Mouse (Mus musculus): ENCODE results near the gene Speg. TPM values are rescaled to one million over a fixed set of nuclear protein-coding genes. Genes with fewer than 3 reads are reported as not detected.

The Speg gene
- total RNA-seq, 1 experiment = 31.2 TPM

DNA sequence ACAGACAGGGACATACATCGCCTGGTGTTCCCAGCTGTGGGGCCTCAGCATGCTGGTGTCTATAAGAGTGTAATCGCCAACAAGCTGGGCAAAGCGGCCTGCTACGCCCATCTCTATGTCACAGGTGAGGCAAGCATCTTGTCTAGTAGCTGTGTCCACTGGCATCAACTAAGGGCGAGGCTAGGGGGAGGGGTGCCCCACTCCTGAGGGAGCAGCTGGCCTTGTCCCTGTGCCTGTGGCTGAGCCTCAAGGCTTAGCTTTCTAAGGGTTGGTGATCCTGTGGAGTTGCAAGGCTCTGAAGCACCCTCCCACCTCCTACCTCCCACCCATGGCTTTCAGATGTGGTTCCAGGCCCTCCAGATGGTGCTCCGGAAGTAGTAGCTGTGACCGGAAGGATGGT, 34.9 kb downstream of the Speg start:
- no peak for TF ChIP-seq ZC3H11A (IDR thresholded peaks at IDR 0.05; ENCODE audit: borderline replicate concordance, low read depth, low read length)
- TF ChIP-seq HCFC1 (IDR thresholded peaks at IDR 0.05; ENCODE audit: borderline replicate concordance, insufficient read depth, low read length) = no peak
- TF ChIP-seq MAFK (IDR thresholded peaks at IDR 0.05; ENCODE audit: insufficient read depth, low read depth, low read length) = no peak
- no peak for TF ChIP-seq ZNF384 (IDR thresholded peaks at IDR 0.05; ENCODE audit: low read depth, low read length)
- TF ChIP-seq CHD2 (IDR thresholded peaks at IDR 0.05; ENCODE audit: low read depth, low read length) = no peak
- H3K9me3 ChIP-seq (ENCODE audit: control insufficient read depth, insufficient read depth, low read depth, low read length) = no peaks in the 10 kb centered on the region
- H3K27ac ChIP-seq (ENCODE audit: insufficient read depth, low read depth, low read length, poor library complexity, severe bottlenecking) = no peak overlapping the region
- H3K4me3 ChIP-seq (ENCODE audit: insufficient read depth in 1 of 2, low read depth in 1 of 2, low read length in 2 of 2, poor library complexity in 1 of 2, severe bottlenecking in 1 of 2) = no peak overlapping the region
- no peak for DNase-seq (ENCODE audit: low read depth, low spot score)
- in situ Hi-C loops (cut with MboI; ENCODE audit: low sequenced_read_pairs in 2 of 2, unreplicated experiment in 2 of 2) = no loop called here
- peaks cover 0 to 6% of the 10 kb centered on the region in 2 experiments; a peak in 1 of 4 replicates for H3K4me1 ChIP-seq (ENCODE audit: control insufficient read depth in 2 of 2, insufficient read depth in 2 of 2, low read length in 2 of 2, poor library complexity in 1 of 2)
- H3K36me3 ChIP-seq (ENCODE audit: control insufficient read depth, insufficient read depth, low read length, poor library complexity, severe bottlenecking) = no peaks in the 10 kb centered on the region
- no peak overlapping the region for H3K9ac ChIP-seq (ENCODE audit: insufficient read depth, low read depth, low read length, poor library complexity, severe bottlenecking)

DNA sequence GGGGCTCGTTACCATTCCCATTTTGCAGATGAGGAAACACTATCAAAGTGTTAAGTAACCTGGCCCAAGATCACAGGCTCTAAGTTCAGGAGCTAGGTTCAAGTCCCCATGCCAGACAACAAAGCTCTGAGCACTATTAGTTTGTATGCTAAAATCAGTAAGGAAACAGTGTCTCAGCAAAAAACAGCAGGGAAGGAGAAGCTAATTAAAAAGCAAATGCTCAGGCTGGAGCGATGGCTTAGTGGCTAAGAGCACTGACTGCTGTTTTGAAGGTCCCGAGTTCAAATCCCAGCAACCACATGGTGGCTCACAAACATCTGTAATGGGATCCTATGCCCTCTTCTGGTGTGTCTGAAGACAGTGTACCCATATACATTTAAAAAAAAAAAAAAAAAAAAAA, 37.1 kb downstream of the Speg start:
- H3K9ac ChIP-seq (ENCODE audit: insufficient read depth, low read depth, low read length, poor library complexity, severe bottlenecking) = no peak overlapping the region
- in situ Hi-C loops (cut with MboI; ENCODE audit: low sequenced_read_pairs in 2 of 2, unreplicated experiment in 2 of 2) = no loop called here
- no peaks in the 10 kb centered on the region for H3K36me3 ChIP-seq (ENCODE audit: control insufficient read depth, insufficient read depth, low read length, poor library complexity, severe bottlenecking)
- DNase-seq (ENCODE audit: low read depth, low spot score) = no peak
- H3K9me3 ChIP-seq (ENCODE audit: control insufficient read depth, insufficient read depth, low read depth, low read length) = no peaks in the 10 kb centered on the region
- H3K4me3 ChIP-seq (ENCODE audit: insufficient read depth in 1 of 2, low read depth in 1 of 2, low read length in 2 of 2, poor library complexity in 1 of 2, severe bottlenecking in 1 of 2) = no peak overlapping the region
- H3K4me1 ChIP-seq (ENCODE audit: control insufficient read depth in 2 of 2, insufficient read depth in 2 of 2, low read length in 2 of 2, poor library complexity in 1 of 2) = peaks cover 0 to 6% of the 10 kb centered on the region in 2 experiments; a peak in 1 of 4 replicates
- TF ChIP-seq MAFK (IDR thresholded peaks at IDR 0.05; ENCODE audit: insufficient read depth, low read depth, low read length) (no peak), HCFC1 (IDR thresholded peaks at IDR 0.05; ENCODE audit: borderline replicate concordance, insufficient read depth, low read length) (no peak), ZNF384 (IDR thresholded peaks at IDR 0.05; ENCODE audit: low read depth, low read length) (peak; percentile 21; the same call in 1 of the 2 replicates)
- no peak overlapping the region for H3K27ac ChIP-seq (ENCODE audit: insufficient read depth, low read depth, low read length, poor library complexity, severe bottlenecking)

DNA sequence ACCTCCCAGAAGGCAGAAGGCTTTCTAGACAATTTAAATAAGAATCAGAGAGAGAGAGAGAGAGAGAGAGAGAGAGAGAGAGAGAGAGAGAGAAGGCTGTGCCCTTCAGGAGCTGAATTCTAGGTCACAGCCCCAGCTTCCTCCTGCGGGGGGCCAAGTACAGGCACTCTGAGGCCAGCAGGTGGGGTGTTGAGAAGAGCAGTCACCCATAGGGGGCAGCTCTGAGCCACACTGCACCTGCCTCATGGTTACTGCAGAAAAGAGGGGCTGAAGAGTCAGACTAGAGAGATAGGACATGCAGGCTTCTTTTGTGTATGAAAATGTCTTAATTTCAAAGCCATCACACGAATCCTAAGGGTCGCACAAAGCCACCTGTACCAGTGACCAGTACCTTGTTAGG, 38.7 kb downstream of the Speg start:
- in situ Hi-C loops (cut with MboI; ENCODE audit: low sequenced_read_pairs in 2 of 2, unreplicated experiment in 2 of 2) = no loop called here
- Histone ChIP-seq H3K4me3 (ENCODE audit: insufficient read depth in 1 of 2, low read depth in 1 of 2, low read length in 2 of 2, poor library complexity in 1 of 2, severe bottlenecking in 1 of 2) (no peak overlapping the region), H3K4me1 (ENCODE audit: control insufficient read depth in 2 of 2, insufficient read depth in 2 of 2, low read length in 2 of 2, poor library complexity in 1 of 2) (peaks cover 0 to 6% of the 10 kb centered on the region in 2 experiments; a peak in 1 of 4 replicates), H3K27ac (ENCODE audit: insufficient read depth, low read depth, low read length, poor library complexity, severe bottlenecking) (no peak overlapping the region), H3K9ac (ENCODE audit: insufficient read depth, low read depth, low read length, poor library complexity, severe bottlenecking) (no peak overlapping the region), H3K9me3 (ENCODE audit: control insufficient read depth, insufficient read depth, low read depth, low read length) (no peaks in the 10 kb centered on the region), H3K36me3 (ENCODE audit: control insufficient read depth, insufficient read depth, low read length, poor library complexity, severe bottlenecking) (no peaks in the 10 kb centered on the region)
- no peak for TF ChIP-seq MAFK (IDR thresholded peaks at IDR 0.05; ENCODE audit: insufficient read depth, low read depth, low read length)
- no peak for TF ChIP-seq CHD2 (IDR thresholded peaks at IDR 0.05; ENCODE audit: low read depth, low read length)
- TF ChIP-seq ZNF384 (IDR thresholded peaks at IDR 0.05; ENCODE audit: low read depth, low read length) = no peak
- TF ChIP-seq ZC3H11A (IDR thresholded peaks at IDR 0.05; ENCODE audit: borderline replicate concordance, low read depth, low read length) = no peak
- no peak for TF ChIP-seq HCFC1 (IDR thresholded peaks at IDR 0.05; ENCODE audit: borderline replicate concordance, insufficient read depth, low read length)
- peak; percentile 69 for DNase-seq (ENCODE audit: low read depth, low spot score)

DNA sequence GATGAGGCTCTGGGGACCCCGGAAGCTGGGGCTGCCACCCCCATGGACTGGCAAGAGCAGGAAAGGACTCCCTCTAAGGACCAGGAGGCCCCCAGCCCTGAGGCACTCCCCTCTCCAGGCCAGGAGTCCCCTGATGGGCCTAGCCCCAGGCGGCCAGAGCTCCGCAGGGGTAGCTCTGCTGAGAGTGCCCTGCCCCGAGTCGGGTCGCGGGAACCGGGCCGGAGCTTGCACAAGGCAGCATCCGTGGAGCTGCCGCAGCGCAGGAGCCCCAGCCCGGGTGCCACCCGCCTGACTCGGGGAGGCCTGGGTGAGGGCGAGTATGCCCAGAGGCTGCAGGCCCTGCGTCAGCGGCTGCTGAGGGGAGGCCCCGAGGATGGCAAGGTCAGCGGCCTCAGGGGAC, 46.7 kb downstream of the Speg start:
- Histone ChIP-seq H3K36me3 (ENCODE audit: control insufficient read depth, insufficient read depth, low read length, poor library complexity, severe bottlenecking) (no peaks in the 10 kb centered on the region), H3K4me3 (ENCODE audit: insufficient read depth in 1 of 2, low read depth in 1 of 2, low read length in 2 of 2, poor library complexity in 1 of 2, severe bottlenecking in 1 of 2) (peak overlapping the region; percentile 37 to 57; a peak in 2 of 4 replicates), H3K4me1 (ENCODE audit: control insufficient read depth in 2 of 2, insufficient read depth in 2 of 2, low read length in 2 of 2, poor library complexity in 1 of 2) (peaks cover 0 to 2% of the 10 kb centered on the region in 2 experiments; a peak in 1 of 4 replicates), H3K9me3 (ENCODE audit: control insufficient read depth, insufficient read depth, low read depth, low read length) (no peaks in the 10 kb centered on the region), H3K9ac (ENCODE audit: insufficient read depth, low read depth, low read length, poor library complexity, severe bottlenecking) (no peak overlapping the region), H3K27ac (ENCODE audit: insufficient read depth, low read depth, low read length, poor library complexity, severe bottlenecking) (no peak overlapping the region)
- TF ChIP-seq ZNF384 (IDR thresholded peaks at IDR 0.05; ENCODE audit: low read depth, low read length) (no peak), CHD2 (IDR thresholded peaks at IDR 0.05; ENCODE audit: low read depth, low read length) (no peak), MAFK (IDR thresholded peaks at IDR 0.05; ENCODE audit: insufficient read depth, low read depth, low read length) (no peak), ZC3H11A (IDR thresholded peaks at IDR 0.05; ENCODE audit: borderline replicate concordance, low read depth, low read length) (no peak), HCFC1 (IDR thresholded peaks at IDR 0.05; ENCODE audit: borderline replicate concordance, insufficient read depth, low read length) (no peak)
- in situ Hi-C loops (cut with MboI; ENCODE audit: low sequenced_read_pairs in 2 of 2, unreplicated experiment in 2 of 2) = no loop called here
- DNase-seq (ENCODE audit: low read depth, low spot score) = no peak

Measured in ES-E14 (cell line).